In the genomic region with DNA sequence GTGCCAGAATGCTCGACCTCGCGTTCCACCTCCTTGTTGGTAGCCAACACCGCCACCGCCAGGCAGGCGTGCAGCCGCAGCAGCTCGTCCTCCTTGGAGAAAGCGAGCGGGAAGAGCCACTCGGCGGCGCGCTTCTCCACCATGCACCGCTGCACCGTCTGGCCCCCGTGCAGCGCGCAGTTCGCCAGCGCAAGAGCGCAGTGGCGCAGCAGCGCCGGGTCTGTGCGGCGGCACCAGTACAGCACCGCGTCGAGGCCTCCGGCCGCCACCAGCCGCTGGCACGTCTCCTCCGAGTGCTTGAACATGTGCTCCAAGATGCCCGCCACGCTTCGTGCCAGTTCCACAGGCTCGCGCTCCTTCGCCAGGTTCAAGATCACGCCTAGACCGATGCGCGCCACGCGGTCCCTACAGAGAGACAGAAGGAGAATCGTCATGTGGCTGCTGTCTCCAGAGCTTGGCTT, we compare ENCODE assay signal across 8 mouse cellular contexts. TPM values are rescaled to one million over a fixed set of nuclear protein-coding genes. Genes with fewer than 3 reads are reported as not detected.
A peak's percentile ranks its signal among the peaks of the same experiment; 100 is the strongest.
DNase-seq lines count a peak whose midpoint lies in the region; ATAC-seq and TF ChIP-seq lines count a peak whose summit lies in the region.

No protein-coding gene starts in this region.

- no peaks in the 10 kb centered on the region for H3K9me3 ChIP-seq in lung, postnatal 0 days (ENCODE audit: low read length)
- no peaks in the 10 kb centered on the region for H3K9me3 ChIP-seq in midbrain, embryonic 10.5 days (replicated peaks)
- H3K9me3 ChIP-seq in stomach, postnatal 0 days (ENCODE audit: control insufficient read depth, low read length) = no peaks in the 10 kb centered on the region

- TF ChIP-seq EP300 in lung, postnatal 0 days (IDR thresholded peaks at IDR 0.05) = no peak
- no peak for TF ChIP-seq EP300 in stomach, postnatal 0 days (optimal IDR thresholded peaks at IDR 0.05)

- DNase-seq in lung, postnatal 0 days (ENCODE audit: low spot score) = no peak
- no peak for DNase-seq in lung, postnatal 25 days (ENCODE audit: low spot score)
- peak; percentile 83 to 84 for DNase-seq in cerebellum, postnatal 10 days
- peak; percentile 47 to 66 for DNase-seq in frontal cortex, postnatal 36 days (ENCODE audit: low spot score in 2 of 2)
- peak; percentile 45 to 59 for DNase-seq in layer of hippocampus, adult 2 months (ENCODE audit: low spot score in 2 of 2)
- peak; percentile 74 for DNase-seq in midbrain, embryonic 10.5 days (ENCODE audit: low spot score)
- DNase-seq in stomach, postnatal 0 days (ENCODE audit: low spot score) = peak; percentile 23
- DNase-seq in urinary bladder, adult 2 months (ENCODE audit: low spot score) = no peak

- peaks cover 51% of the 10 kb centered on the region for H3K27me3 ChIP-seq in lung, postnatal 0 days (replicated peaks; ENCODE audit: insufficient read depth, low read length)
- H3K27me3 ChIP-seq in midbrain, embryonic 10.5 days (ENCODE audit: low read depth, poor library complexity, severe bottlenecking) = peaks cover 94% of the 10 kb centered on the region
- H3K27me3 ChIP-seq in stomach, postnatal 0 days (ENCODE audit: control insufficient read depth, insufficient read depth, low read length) = peaks cover 13% of the 10 kb centered on the region; the same call in 1 of the 2 replicates

- no peak overlapping the region for H3K4me3 ChIP-seq in lung, postnatal 0 days (ENCODE audit: low read depth, low read length)
- peak overlapping the region; percentile 50 for H3K4me3 ChIP-seq in layer of hippocampus, adult 2 months
- peak overlapping the region; percentile 50 for H3K4me3 ChIP-seq in midbrain, embryonic 10.5 days
- H3K4me3 ChIP-seq in stomach, postnatal 0 days (ENCODE audit: low read depth, low read length) = peak overlapping the region; percentile 8; the same call in 1 of the 2 replicates

- no peak overlapping the region for H3K9ac ChIP-seq in lung, postnatal 0 days (replicated peaks; ENCODE audit: low read depth)
- H3K9ac ChIP-seq in stomach, postnatal 0 days (ENCODE audit: low read length) = no peak overlapping the region

- no peaks in the 10 kb centered on the region for H3K4me1 ChIP-seq in lung, postnatal 0 days (ENCODE audit: insufficient read depth, low read depth, low read length)
- H3K4me1 ChIP-seq in midbrain, embryonic 10.5 days = peaks cover 24% of the 10 kb centered on the region
- no peaks in the 10 kb centered on the region for H3K4me1 ChIP-seq in stomach, postnatal 0 days (replicated peaks; ENCODE audit: control insufficient read depth, insufficient read depth)

- peak; percentile 41 for TF ChIP-seq CTCF in lung, postnatal 0 days (IDR thresholded peaks at IDR 0.05)
- TF ChIP-seq CTCF in layer of hippocampus, adult 2 months (conservative IDR thresholded peaks at IDR 0.05) = peak; percentile 54
- TF ChIP-seq CTCF in stomach, postnatal 0 days (IDR thresholded peaks at IDR 0.05; ENCODE audit: low read depth) = peak; percentile 54

- 14% methylated on average over 46 of the region's 48 CpGs for WGBS in lung, postnatal 0 days
- WGBS in midbrain, embryonic 10.5 days = 8% methylated on average over 48 of the region's 48 CpGs
- 9% methylated on average over 48 of the region's 48 CpGs for WGBS in stomach, postnatal 0 days

- ATAC-seq in lung, postnatal 0 days = no peak
- no peak for ATAC-seq in stomach, postnatal 0 days (ENCODE audit: low FRiP score, low TSS enrichment)

- no peaks in the 10 kb centered on the region for H3K36me3 ChIP-seq in lung, postnatal 0 days (ENCODE audit: insufficient read depth, low read length)
- peaks cover 19% of the 10 kb centered on the region for H3K36me3 ChIP-seq in midbrain, embryonic 10.5 days
- no peaks in the 10 kb centered on the region for H3K36me3 ChIP-seq in stomach, postnatal 0 days (ENCODE audit: control insufficient read depth, insufficient read depth, low read length)

- H3K27ac ChIP-seq in lung, postnatal 0 days (ENCODE audit: low read length) = no peak overlapping the region
- peak overlapping the region; percentile 65 for H3K27ac ChIP-seq in layer of hippocampus, adult 2 months
- peak overlapping the region; percentile 55; the same call in 1 of the 2 replicates for H3K27ac ChIP-seq in midbrain, embryonic 10.5 days (replicated peaks)
- no peak overlapping the region for H3K27ac ChIP-seq in stomach, postnatal 0 days (replicated peaks)

- H3K4me2 ChIP-seq in lung, postnatal 0 days (replicated peaks; ENCODE audit: low read depth, low read length) = 0 out of 2 replicates have a peak overlapping the region, but pooled peaks have one; percentile 5
- H3K4me2 ChIP-seq in stomach, postnatal 0 days (replicated peaks; ENCODE audit: low read depth) = peak overlapping the region; percentile 27

RNA-seq across cellular contexts. Expression of a gene that starts 6.7 kb away (rescaled TPM):
- 0.16 and 0.27 TPM in 2 replicates for polyA plus RNA-seq in lung, postnatal 0 days (2015; fragmentation: Nextera tagmentation; extraction: Ambion mirVana)
- total RNA-seq in layer of hippocampus, adult 2 months (2021) = 10 to 100 TPM; 39.2 to 45.4 TPM
- polyA plus RNA-seq in midbrain, embryonic 10.5 days (2016; fragmentation: Nextera tagmentation; extraction: Ambion mirVana) = 16.9 and 23.9 TPM in 2 replicates
- polyA plus RNA-seq in stomach, postnatal 0 days (2015; fragmentation: Nextera tagmentation; extraction: Ambion mirVana) = 0.89 and 1.1 TPM in 2 replicates
- 0.54 and 0.81 TPM in 2 replicates for polyA plus RNA-seq in urinary bladder, adult 2 months (2012; rRNA removed)

RNA-seq across cellular contexts. Expression of a gene that starts 8.1 kb away (rescaled TPM):
- polyA plus RNA-seq in lung, postnatal 0 days (2015; fragmentation: Nextera tagmentation; extraction: Ambion mirVana) = 10.1 and 11.3 TPM in 2 replicates
- 10 to 100 TPM; 59.6 to 69.2 TPM for total RNA-seq in layer of hippocampus, adult 2 months (2021)
- polyA plus RNA-seq in midbrain, embryonic 10.5 days (2016; fragmentation: Nextera tagmentation; extraction: Ambion mirVana) = 116 and 119 TPM in 2 replicates
- polyA plus RNA-seq in stomach, postnatal 0 days (2015; fragmentation: Nextera tagmentation; extraction: Ambion mirVana) = 3.6 and 6.0 TPM in 2 replicates
- polyA plus RNA-seq in urinary bladder, adult 2 months (2012; rRNA removed) = 3.6 and 4.4 TPM in 2 replicates

RNA-seq across cellular contexts. Expression of a gene that starts 12.4 kb away (rescaled TPM):
- polyA plus RNA-seq in lung, postnatal 0 days (2015; fragmentation: Nextera tagmentation; extraction: Ambion mirVana) = not detected in 2 replicates
- total RNA-seq in layer of hippocampus, adult 2 months (2021) = 1 to 10 TPM; 4.5 to 4.7 TPM
- 0.20 TPM in 1 of 2 replicates, not detected in the other for polyA plus RNA-seq in midbrain, embryonic 10.5 days (2016; fragmentation: Nextera tagmentation; extraction: Ambion mirVana)
- polyA plus RNA-seq in stomach, postnatal 0 days (2015; fragmentation: Nextera tagmentation; extraction: Ambion mirVana) = 0.10 TPM in 1 of 2 replicates, not detected in the other
- polyA plus RNA-seq in urinary bladder, adult 2 months (2012; rRNA removed) = not detected in 2 replicates

RNA-seq across cellular contexts. Expression of a gene that starts 21.2 kb away (rescaled TPM):
- 32.3 and 32.4 TPM in 2 replicates for polyA plus RNA-seq in lung, postnatal 0 days (2015; fragmentation: Nextera tagmentation; extraction: Ambion mirVana)
- 10 to 100 TPM; 44.2 to 45.7 TPM for total RNA-seq in layer of hippocampus, adult 2 months (2021)
- polyA plus RNA-seq in midbrain, embryonic 10.5 days (2016; fragmentation: Nextera tagmentation; extraction: Ambion mirVana) = 81.8 and 88.8 TPM in 2 replicates
- polyA plus RNA-seq in stomach, postnatal 0 days (2015; fragmentation: Nextera tagmentation; extraction: Ambion mirVana) = 28.4 and 32.1 TPM in 2 replicates
- polyA plus RNA-seq in urinary bladder, adult 2 months (2012; rRNA removed) = 28.8 and 41.2 TPM in 2 replicates

RNA-seq across cellular contexts. Expression of a gene that starts 21.2 kb away (rescaled TPM):
- 105 and 111 TPM in 2 replicates for polyA plus RNA-seq in lung, postnatal 0 days (2015; fragmentation: Nextera tagmentation; extraction: Ambion mirVana)
- total RNA-seq in layer of hippocampus, adult 2 months (2021) = 100 to 1,000 TPM; 121 to 122 TPM
- polyA plus RNA-seq in midbrain, embryonic 10.5 days (2016; fragmentation: Nextera tagmentation; extraction: Ambion mirVana) = 148 and 157 TPM in 2 replicates
- polyA plus RNA-seq in stomach, postnatal 0 days (2015; fragmentation: Nextera tagmentation; extraction: Ambion mirVana) = 91.1 and 95.9 TPM in 2 replicates
- 52.5 and 54.7 TPM in 2 replicates for polyA plus RNA-seq in urinary bladder, adult 2 months (2012; rRNA removed)

Comparison
In these comparisons a context has a peak if more than half of its experiments do, and no peak if none do; other contexts are left out.
1. DNase-seq: peak in cerebellum, postnatal 10 days (2 of 2), frontal cortex, postnatal 36 days (2 of 2), layer of hippocampus, adult 2 months (2 of 2), midbrain, embryonic 10.5 days (single experiment) and stomach, postnatal 0 days (single experiment); none in lung, postnatal 0 days (single experiment), lung, postnatal 25 days (single experiment) and urinary bladder, adult 2 months (single experiment).
2. H3K27ac ChIP-seq: peak in layer of hippocampus, adult 2 months (single experiment) and midbrain, embryonic 10.5 days (single experiment); none in lung, postnatal 0 days (single experiment) and stomach, postnatal 0 days (single experiment).
3. Peak in every context shown above with its lines, with median percentiles within 50 percentile points of each other: CTCF ChIP-seq.